Mouse (Mus musculus) CH12.LX (cell line): Measurements from ENCODE around the gene Klre1. TPM values are rescaled to one million over a fixed set of nuclear protein-coding genes. Genes with fewer than 3 reads are reported as not detected.

Experiments
- DNase-seq: peaks from one replicate; pipeline ENCODE4 v3.0.0-alpha.2; 2013; ENCODE audit errors: extremely low read depth
- H3K27ac ChIP-seq: 2 replicates; pipeline ENCODE4 v1.5.1; 2012; ENCODE audit warnings: low read depth, mild to moderate bottlenecking, control low read depth, moderate library complexity; ENCODE audit not compliant: insufficient read depth
- H3K27me3 ChIP-seq: replicated peaks from 2 replicates; pipeline ENCODE3; 2012; ENCODE audit warnings: inconsistent platforms
- H3K36me3 ChIP-seq, 2 experiments: replicated peaks in 1 of 2; 2 replicates each; pipeline versions ENCODE3 to v1.6.1; 2012; ENCODE audit warnings: inconsistent platforms in 1 of 2, low read length in 1 of 2, mild to moderate bottlenecking in 1 of 2, mixed read lengths in 1 of 2, moderate library complexity in 1 of 2; ENCODE audit not compliant: control insufficient read depth in 1 of 2, insufficient read depth in 1 of 2
- H3K4me1 ChIP-seq, 2 experiments: 2 replicates each; pipeline ENCODE4 v1.6.1; 2012; ENCODE audit warnings: inconsistent platforms in 1 of 2, moderate library complexity in 1 of 2; ENCODE audit not compliant: insufficient read depth in 2 of 2, control insufficient read depth in 1 of 2
- H3K4me2 ChIP-seq: 2 replicates; pipeline ENCODE4 v1.6.1; 2012; ENCODE audit warnings: low read depth, mild to moderate bottlenecking, control low read depth; ENCODE audit not compliant: poor library complexity, insufficient read depth, severe bottlenecking
- H3K4me3 ChIP-seq, 3 experiments: fragments of 150-350 bp in 1 of 3; sonication (generic) in 1 of 3; replicated peaks in 1 of 3; 2 replicates each; pipeline versions ENCODE3 to v1.5.1; 2011 to 2012; ENCODE audit warnings: low read depth in 2 of 3, low read length in 2 of 3, mild to moderate bottlenecking in 2 of 3, moderate library complexity in 2 of 3, control low read depth in 1 of 3, improper control_type of control experiment in 1 of 3, inconsistent platforms in 1 of 3, mixed read lengths in 1 of 3; ENCODE audit not compliant: poor library complexity in 1 of 3
- H3K79me2 ChIP-seq: replicated peaks from 2 replicates; pipeline ENCODE4 v1.6.1; 2012; ENCODE audit warnings: mild to moderate bottlenecking, moderate library complexity; ENCODE audit not compliant: control insufficient read depth, poor library complexity, insufficient read depth, severe bottlenecking; ENCODE audit errors: extremely low read depth
- H3K9ac ChIP-seq: 2 replicates; pipeline ENCODE4 v1.6.1; 2012; ENCODE audit warnings: low read depth, mild to moderate bottlenecking, control low read depth, moderate library complexity; ENCODE audit not compliant: insufficient read depth
- H3K9me3 ChIP-seq: replicated peaks from 2 replicates; pipeline ENCODE3; 2012; ENCODE audit warnings: low read length, inconsistent platforms, mixed read lengths
- CHD1 ChIP-seq: IDR thresholded peaks from 2 replicates; pipeline ENCODE4 v1.6.1; 2012; ENCODE audit warnings: low read depth, low read length, improper control_type of control experiment, inconsistent platforms
- CHD2 ChIP-seq: IDR thresholded peaks from 2 replicates; pipeline ENCODE4 v1.6.1; 2011; ENCODE audit warnings: low read length, improper control_type of control experiment
- CTCF ChIP-seq, 2 experiments: IDR thresholded peaks in 1 of 2; conservative IDR thresholded peaks in 1 of 2; 2 replicates each; pipeline ENCODE4 v1.5.1; 2011 to 2012; ENCODE audit warnings: low read depth in 2 of 2, low read length in 2 of 2, improper control_type of control experiment in 1 of 2, inconsistent platforms in 1 of 2, mild to moderate bottlenecking in 1 of 2, moderate library complexity in 1 of 2
- ELF1 ChIP-seq: IDR thresholded peaks from 2 replicates; pipeline ENCODE4 v1.6.1; 2014; ENCODE audit warnings: low read depth, mild to moderate bottlenecking, inconsistent platforms, low read length, improper control_type of control experiment
- EP300 ChIP-seq: IDR thresholded peaks from 2 replicates; pipeline ENCODE4 v1.6.1; 2011; ENCODE audit warnings: low read length, improper control_type of control experiment
- GABPA ChIP-seq: IDR thresholded peaks from 2 replicates; pipeline ENCODE4 v1.6.1; 2012; ENCODE audit warnings: low read depth, low read length, improper control_type of control experiment, inconsistent platforms; ENCODE audit not compliant: insufficient replicate concordance
- JUND ChIP-seq: conservative IDR thresholded peaks from 2 replicates; pipeline ENCODE4 v1.6.1; 2011; ENCODE audit warnings: low read depth, low read length, improper control_type of control experiment
- KAT2A ChIP-seq: IDR thresholded peaks from 2 replicates; pipeline ENCODE4 v1.6.1; 2012; ENCODE audit warnings: low read length, improper control_type of control experiment, inconsistent platforms; ENCODE audit not compliant: insufficient replicate concordance
- MAFK ChIP-seq: IDR thresholded peaks from 2 replicates; pipeline ENCODE4 v1.6.1; 2011; ENCODE audit warnings: low read length, improper control_type of control experiment; ENCODE audit not compliant: insufficient replicate concordance
- MAX ChIP-seq: IDR thresholded peaks from 2 replicates; pipeline ENCODE4 v1.6.1; 2011; ENCODE audit warnings: low read length, improper control_type of control experiment
- MAZ ChIP-seq: IDR thresholded peaks from 2 replicates; pipeline ENCODE4 v1.6.1; 2012; ENCODE audit warnings: low read depth, mild to moderate bottlenecking, inconsistent platforms, low read length, improper control_type of control experiment, moderate library complexity
- MEF2A ChIP-seq: IDR thresholded peaks from 2 replicates; pipeline ENCODE4 v1.6.1; 2014; ENCODE audit warnings: low read depth, mild to moderate bottlenecking, inconsistent platforms, low read length, improper control_type of control experiment, borderline replicate concordance
- MXI1 ChIP-seq: IDR thresholded peaks from 2 replicates; pipeline ENCODE4 v1.6.1; 2011; ENCODE audit warnings: mild to moderate bottlenecking, low read depth, low read length, improper control_type of control experiment
- POLR2AphosphoS2 ChIP-seq: IDR thresholded peaks from 2 replicates; pipeline ENCODE4 v1.6.1; 2011; ENCODE audit warnings: low read depth, low read length, improper control_type of control experiment
- RAD21 ChIP-seq: IDR thresholded peaks from 2 replicates; pipeline ENCODE4 v1.6.1; 2011; ENCODE audit warnings: low read depth, mild to moderate bottlenecking, low read length, improper control_type of control experiment, moderate library complexity
- RCOR1 ChIP-seq: conservative IDR thresholded peaks from 2 replicates; pipeline ENCODE4 v1.6.1; 2012; ENCODE audit warnings: low read depth, mild to moderate bottlenecking, inconsistent platforms, low read length, improper control_type of control experiment
- SIN3A ChIP-seq: IDR thresholded peaks from 2 replicates; pipeline ENCODE4 v1.6.1; 2012; ENCODE audit warnings: low read length, improper control_type of control experiment, inconsistent platforms
- SMC3 ChIP-seq: IDR thresholded peaks from 2 replicates; pipeline ENCODE4 v1.6.1; 2011; ENCODE audit warnings: low read depth, low read length, improper control_type of control experiment
- TCF12 ChIP-seq: IDR thresholded peaks from 2 replicates; pipeline ENCODE4 v1.6.1; 2014; ENCODE audit warnings: low read depth, mild to moderate bottlenecking, inconsistent platforms, low read length, improper control_type of control experiment
- ZKSCAN1 ChIP-seq: IDR thresholded peaks from 2 replicates; pipeline ENCODE4 v1.6.1; 2012; ENCODE audit warnings: low read depth, inconsistent platforms, low read length, improper control_type of control experiment, borderline replicate concordance
- dilution Hi-C: fragments of 300-500 bp; cut with MboI; formaldehyde crosslinking; loops from 2 replicates; pipeline ENCODE4 v1.14.3; 2020; ENCODE audit warnings: low sequenced_read_pairs; ENCODE audit not compliant: extremely low pct_unique_long_range_greater_than_20kb, extremely low pct_ligation_motif_present
- in situ Hi-C: fragments of 300-500 bp; cut with MboI; formaldehyde crosslinking; loops from 3 replicates; pipeline ENCODE4 v1.14.3; 2019; ENCODE audit warnings: low sequenced_read_pairs, low pct_ligation_motif_present, low pct_unique_long_range_greater_than_20kb, mixed read lengths
- polyA plus RNA-seq: library from polyadenylated mRNA; unstranded; fragments of >175 nt; gene quantifications from 2 replicates; pipeline ENCODE4 v1.2.1, GENCODE M21; 2012; ENCODE audit warnings: low read depth; ENCODE audit not compliant: insufficient read length
- total RNA-seq, 2 experiments: library from RNA; depleted of rRNA; stranded (reverse); fragments of 300-350 nt in 1 of 2; fragments of >200 nt in 1 of 2; gene quantifications; 2 replicates each; pipeline ENCODE4 v1.2.3; 2012 to 2014

Gene Klre1
- total and polyA plus RNA-seq, 3 experiments = not detected

DNA sequence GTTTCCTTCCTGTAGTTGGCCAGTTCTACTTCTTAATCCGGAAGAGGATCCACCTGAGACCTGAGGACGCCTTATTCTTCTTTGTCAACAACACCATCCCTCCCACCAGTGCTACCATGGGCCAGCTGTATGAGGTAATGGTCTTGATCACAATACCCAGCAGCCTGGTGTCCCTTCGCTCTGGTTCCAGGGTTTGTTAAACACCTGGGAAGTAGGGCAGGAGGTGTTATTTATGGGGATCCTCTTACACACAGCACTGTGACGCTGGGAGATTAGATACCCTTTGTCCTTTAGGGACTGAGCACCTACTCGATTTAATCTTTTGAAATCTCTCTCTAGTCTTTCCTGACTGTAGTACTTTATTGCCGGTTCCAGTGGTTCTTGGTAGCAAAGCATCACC lies 39.1 kb upstream of the Klre1 start:
- Histone ChIP-seq H3K27me3 (no peaks in the 10 kb centered on the region), H3K9me3 (no peaks in the 10 kb centered on the region), H3K36me3 (peaks cover 46 to 81% of the 10 kb centered on the region in 2 experiments), H3K4me3 (no peak overlapping the region), H3K9ac (no peak overlapping the region), H3K4me1 (peaks cover 7 to 46% of the 10 kb centered on the region in 2 experiments), H3K79me2 (peaks cover 23% of the 10 kb centered on the region), H3K4me2 (no peak overlapping the region), H3K27ac (no peak overlapping the region)
- in situ Hi-C loops = loop anchor here (25.0 kb wide), 1 partner anchor 276 kb away; no protein-coding TSS in a partner anchor
- TF ChIP-seq JUND (no peak), SIN3A (no peak), GABPA (no peak), POLR2AphosphoS2 (no peak), SMC3 (no peak), MAX (no peak), TCF12 (no peak), RCOR1 (no peak), KAT2A (no peak), MAFK (no peak), CTCF (conservative IDR thresholded peaks at IDR 0.05 in 1 of 2, IDR thresholded peaks at IDR 0.05 in 1 of 2; ENCODE audit: low read depth in 2 of 2, low read length in 2 of 2) (no peak), CHD1 (no peak)
- dilution Hi-C loops = no loop called here
- DNase-seq = no peak

DNA sequence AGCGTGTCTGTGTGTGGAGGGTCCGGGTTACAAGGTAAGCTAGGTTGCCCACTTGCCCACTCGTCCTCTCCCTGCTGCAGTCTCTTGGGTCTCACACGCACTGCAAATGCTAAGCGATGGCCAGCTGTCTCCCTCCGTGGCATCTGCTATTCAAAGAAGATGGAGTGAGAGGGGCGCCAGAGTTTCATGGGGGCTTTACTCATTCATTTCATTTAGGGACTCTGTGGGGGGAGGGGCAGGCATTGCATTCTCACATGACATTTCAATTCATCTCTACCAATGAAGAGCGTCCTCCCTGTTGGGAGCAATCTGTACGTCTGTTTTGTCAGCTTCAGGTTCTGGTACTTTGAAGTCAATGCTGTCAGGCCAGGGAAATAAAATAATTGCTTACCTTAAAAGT lies 35.8 kb upstream of the Klre1 start:
- dilution Hi-C loops = no loop called here
- Histone ChIP-seq H3K9ac (no peak overlapping the region), H3K4me1 (peaks cover 0 to 23% of the 10 kb centered on the region in 2 experiments; a peak in 1 of 4 replicates), H3K79me2 (no peaks in the 10 kb centered on the region), H3K27ac (no peak overlapping the region), H3K9me3 (no peaks in the 10 kb centered on the region), H3K27me3 (no peaks in the 10 kb centered on the region), H3K4me3 (no peak overlapping the region), H3K4me2 (no peak overlapping the region), H3K36me3 (peaks cover 43 to 67% of the 10 kb centered on the region in 2 experiments)
- DNase-seq = no peak
- in situ Hi-C loops = loop anchor here (25.0 kb wide), 1 partner anchor 280 kb away; no protein-coding TSS in a partner anchor
- TF ChIP-seq POLR2AphosphoS2 (no peak), MXI1 (no peak), MAZ (no peak), MEF2A (no peak), ELF1 (no peak), KAT2A (no peak), TCF12 (no peak), MAX (no peak), JUND (no peak), CHD2 (no peak), ZKSCAN1 (no peak), RAD21 (no peak), RCOR1 (no peak), EP300 (no peak)
